Mouse (Mus musculus): Measurements from ENCODE around the gene Amtn. TPM values are rescaled to one million over a fixed set of nuclear protein-coding genes. Genes with fewer than 3 reads are reported as not detected.
"Not testable (repeated sequence)": the region's sequence is repeated elsewhere in the genome, so short reads cannot be mapped to it uniquely, and the experiment has no call there.

The Amtn gene
- not detected in 2 replicates for polyA plus RNA-seq (2016; fragmentation: Nextera tagmentation; extraction: Ambion mirVana)

DNA sequence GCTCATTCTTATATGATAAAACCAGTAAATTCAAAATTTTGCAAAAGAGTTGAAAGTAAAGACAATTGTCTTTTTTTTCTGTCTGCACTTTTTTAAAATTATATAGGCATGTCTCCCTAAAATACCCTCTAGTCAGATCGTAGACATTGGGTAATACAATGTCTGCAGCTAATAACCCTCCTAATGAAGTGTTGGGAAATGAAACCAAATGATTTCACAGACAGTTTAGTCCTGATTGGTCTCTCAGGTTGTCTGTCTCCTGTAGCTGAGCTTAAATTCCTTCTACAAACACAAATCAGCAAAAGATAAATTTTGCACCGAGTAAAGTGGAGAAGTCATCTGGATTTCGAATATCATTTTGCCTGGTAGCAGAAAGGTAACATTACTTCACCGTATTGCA is at the start of gene Amtn:
Amtn (plus strand) TSS at position 301 of the 400 bp plus-strand sequence.
- H3K9me3 ChIP-seq (replicated peaks) = no peaks in the 10 kb centered on the region
- no peak within 1 kb of the TSS for H3K27ac ChIP-seq (replicated peaks)
- DNase-seq (ENCODE audit: low spot score) = no peak
- no peaks in the 10 kb centered on the region for H3K27me3 ChIP-seq (ENCODE audit: low read depth, poor library complexity, severe bottlenecking)
- WGBS = 87% methylated on average over 4 of the region's 4 CpGs
- no peak within 1 kb of the TSS for H3K4me3 ChIP-seq
- no peaks in the 10 kb centered on the region for H3K36me3 ChIP-seq
- H3K4me1 ChIP-seq = no peaks in the 10 kb centered on the region

- H3K9me3 ChIP-seq (replicated peaks); H3K4me3 ChIP-seq; H3K4me1 ChIP-seq; DNase-seq (ENCODE audit: low spot score); H3K27ac ChIP-seq (replicated peaks); H3K27me3 ChIP-seq (ENCODE audit: low read depth, poor library complexity, severe bottlenecking); H3K36me3 ChIP-seq: not testable (repeated sequence)
- 58% methylated on average over 2 of the region's 2 CpGs for WGBS
Measured at GRCm38 (mm10) chr5:88348533-88348932, 27.4 kb upstream of the Amtn start.

DNA sequence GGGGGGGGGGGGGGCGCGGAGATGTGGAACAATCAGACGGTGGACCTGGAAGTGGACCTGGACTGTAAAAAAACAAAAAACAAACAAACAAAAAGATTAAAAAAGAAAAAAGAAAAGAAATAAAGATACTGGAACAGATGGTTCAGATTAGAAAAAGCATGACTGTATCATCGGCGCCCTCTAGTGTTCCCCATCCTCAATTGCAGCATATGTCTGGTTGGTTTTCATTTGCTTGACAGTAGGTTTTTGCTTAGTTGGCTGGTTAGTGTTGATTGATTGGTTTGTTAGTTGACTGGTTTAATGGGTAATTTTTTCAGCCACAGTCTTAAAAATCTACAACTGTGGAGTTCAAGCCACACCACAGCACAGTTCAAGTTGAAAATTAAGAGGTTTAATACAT is 11.1 kb upstream of the Amtn start:
- WGBS = 6% methylated on average over 3 of the region's 5 CpGs

DNA sequence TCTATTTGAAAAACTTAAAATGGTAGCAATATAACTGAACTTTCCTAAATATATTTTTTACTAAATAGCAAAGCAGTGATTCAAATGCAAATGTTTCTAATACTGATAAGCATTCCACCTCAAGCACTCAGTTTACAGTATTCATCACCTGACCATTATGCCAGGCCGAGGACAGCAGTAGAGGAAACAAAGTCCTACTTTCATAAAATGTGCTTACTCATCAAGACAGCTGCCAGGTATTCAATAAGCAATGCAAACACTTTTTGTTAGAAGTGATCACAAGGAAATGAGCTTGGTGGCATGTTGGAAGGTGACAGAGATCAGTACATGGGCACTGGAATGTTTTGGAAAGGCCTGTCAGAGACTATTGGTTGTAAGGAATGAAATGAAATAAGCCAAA is 9.0 kb upstream of the Amtn start:
- no peaks in the 10 kb centered on the region for H3K4me1 ChIP-seq
- H3K36me3 ChIP-seq = no peaks in the 10 kb centered on the region
- no peaks in the 10 kb centered on the region for H3K27me3 ChIP-seq (ENCODE audit: low read depth, poor library complexity, severe bottlenecking)
- WGBS = 80% methylated on average over 1 of the region's 1 CpGs
- no peak overlapping the region for H3K27ac ChIP-seq (replicated peaks)
- no peaks in the 10 kb centered on the region for H3K9me3 ChIP-seq (replicated peaks)
- DNase-seq (ENCODE audit: low spot score) = no peak
- no peak overlapping the region for H3K4me3 ChIP-seq

More for the DNA sequence above, 11.1 kb upstream of the Amtn start:
- no peak overlapping the region for H3K4me3 ChIP-seq
- no peaks in the 10 kb centered on the region for H3K9me3 ChIP-seq (replicated peaks)
- H3K4me1 ChIP-seq = no peaks in the 10 kb centered on the region
- peak; percentile 35 for DNase-seq (ENCODE audit: low spot score)
- H3K27ac ChIP-seq (replicated peaks) = no peak overlapping the region
- no peaks in the 10 kb centered on the region for H3K36me3 ChIP-seq
- no peaks in the 10 kb centered on the region for H3K27me3 ChIP-seq (ENCODE audit: low read depth, poor library complexity, severe bottlenecking)

GRCm38 (mm10) chr5:88370578-88371232 is 5.2 kb upstream of the Amtn start:
- Histone ChIP-seq H3K9me3 (replicated peaks) (no peaks in the 10 kb centered on the region), H3K27ac (replicated peaks) (no peak overlapping the region), H3K27me3 (ENCODE audit: low read depth, poor library complexity, severe bottlenecking) (no peaks in the 10 kb centered on the region), H3K4me3 (no peak overlapping the region), H3K4me1 (no peaks in the 10 kb centered on the region), H3K36me3 (no peaks in the 10 kb centered on the region)
- WGBS = 90% methylated on average over 6 of the region's 6 CpGs
- no peak for DNase-seq (ENCODE audit: low spot score)

GRCm38 (mm10) chr5:88372563-88372962 is 3.3 kb upstream of the Amtn start:
- Histone ChIP-seq H3K27me3 (ENCODE audit: low read depth, poor library complexity, severe bottlenecking) (no peaks in the 10 kb centered on the region), H3K27ac (replicated peaks) (no peak overlapping the region), H3K4me3 (no peak overlapping the region), H3K4me1 (no peaks in the 10 kb centered on the region), H3K9me3 (replicated peaks) (no peaks in the 10 kb centered on the region), H3K36me3 (no peaks in the 10 kb centered on the region)
- 85% methylated on average over 6 of the region's 6 CpGs for WGBS
- DNase-seq (ENCODE audit: low spot score) = no peak

DNA sequence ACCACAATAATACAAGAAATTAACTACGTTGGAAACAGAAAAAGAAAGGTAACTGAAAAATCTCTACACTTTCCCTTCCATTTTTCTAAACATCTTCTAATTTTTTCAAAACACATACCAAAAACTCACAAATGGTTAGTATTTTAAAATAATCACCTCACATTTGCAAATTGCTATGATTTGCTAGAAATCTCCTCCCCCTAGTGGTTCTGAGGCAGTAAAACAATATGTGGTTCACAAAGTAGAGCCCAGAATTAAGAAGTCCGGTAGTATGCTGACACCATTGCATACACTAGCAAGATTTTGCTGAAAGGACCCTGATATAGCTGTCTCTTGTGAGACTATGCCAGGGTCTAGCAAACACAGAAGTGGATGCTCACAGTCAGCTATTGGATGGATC is 16.1 kb downstream of the Amtn start:
- not testable (repeated sequence) for H3K4me1 ChIP-seq; H3K27ac ChIP-seq (replicated peaks); H3K4me3 ChIP-seq; H3K9me3 ChIP-seq (replicated peaks); DNase-seq (ENCODE audit: low spot score); H3K36me3 ChIP-seq; H3K27me3 ChIP-seq (ENCODE audit: low read depth, poor library complexity, severe bottlenecking)
- 91% methylated on average over 2 of the region's 2 CpGs for WGBS

GRCm38 (mm10) chr5:88398581-88398980 is 22.7 kb downstream of the Amtn start:
- DNase-seq (ENCODE audit: low spot score) = no peak
- H3K27me3 ChIP-seq (ENCODE audit: low read depth, poor library complexity, severe bottlenecking) = no peaks in the 10 kb centered on the region
- no peak overlapping the region for H3K4me3 ChIP-seq
- no peak overlapping the region for H3K27ac ChIP-seq (replicated peaks)
- H3K9me3 ChIP-seq (replicated peaks) = no peaks in the 10 kb centered on the region
- H3K36me3 ChIP-seq = no peaks in the 10 kb centered on the region
- WGBS = 77% methylated on average over 5 of the region's 5 CpGs
- no peaks in the 10 kb centered on the region for H3K4me1 ChIP-seq

GRCm38 (mm10) chr5:88399849-88400248 is 23.9 kb downstream of the Amtn start:
- WGBS = 11% methylated on average over 6 of the region's 6 CpGs
- H3K4me3 ChIP-seq = no peak overlapping the region
- no peaks in the 10 kb centered on the region for H3K9me3 ChIP-seq (replicated peaks)
- no peaks in the 10 kb centered on the region for H3K4me1 ChIP-seq
- peak; percentile 76 for DNase-seq (ENCODE audit: low spot score)
- no peaks in the 10 kb centered on the region for H3K27me3 ChIP-seq (ENCODE audit: low read depth, poor library complexity, severe bottlenecking)
- no peaks in the 10 kb centered on the region for H3K36me3 ChIP-seq
- no peak overlapping the region for H3K27ac ChIP-seq (replicated peaks)

- 83% methylated on average over 3 of the region's 3 CpGs for WGBS
Measured at GRCm38 (mm10) chr5:88401464-88401863, 25.6 kb downstream of the Amtn start.

DNA sequence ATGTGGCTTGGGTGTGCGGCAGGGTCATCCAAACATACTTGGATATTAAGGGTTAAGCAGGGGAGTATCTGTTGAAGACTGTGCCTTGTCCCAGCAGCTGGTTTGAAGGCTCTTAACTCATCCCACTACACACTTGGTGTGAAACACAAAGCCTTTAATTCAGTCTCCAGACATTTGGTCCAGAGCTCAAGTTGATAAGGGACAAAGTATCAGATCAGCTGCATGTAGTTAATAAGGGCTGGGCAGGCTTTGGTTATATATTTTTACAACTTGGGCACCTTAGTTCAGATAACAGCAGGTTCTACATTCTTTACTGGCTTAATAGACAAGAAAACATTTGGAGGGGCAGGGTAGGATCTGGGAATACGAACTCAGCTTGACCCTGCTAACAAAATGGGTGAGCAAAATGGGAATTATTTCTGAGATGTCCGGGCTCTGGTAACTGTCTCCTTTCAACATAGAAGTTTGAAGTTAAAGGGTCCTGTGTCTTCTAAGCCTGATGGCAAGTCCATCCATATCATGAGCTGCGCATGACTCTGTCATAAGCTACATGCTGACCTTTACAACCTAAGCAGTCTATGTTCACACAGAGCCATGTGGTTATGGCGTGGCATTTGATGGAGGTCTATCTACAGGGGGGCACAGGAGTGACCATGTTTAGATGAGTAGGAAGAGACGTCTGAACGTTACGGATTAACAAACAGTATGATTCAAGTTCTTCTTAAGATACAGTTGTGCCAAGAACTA is 44.6 kb downstream of the Amtn start:
- no peaks in the 10 kb centered on the region for H3K36me3 ChIP-seq
- H3K27me3 ChIP-seq (ENCODE audit: low read depth, poor library complexity, severe bottlenecking) = no peaks in the 10 kb centered on the region
- H3K4me1 ChIP-seq = no peaks in the 10 kb centered on the region
- no peak overlapping the region for H3K27ac ChIP-seq (replicated peaks)
- H3K9me3 ChIP-seq (replicated peaks) = no peaks in the 10 kb centered on the region
- no peak overlapping the region for H3K4me3 ChIP-seq
- no peak for DNase-seq (ENCODE audit: low spot score)
- WGBS = 92% methylated on average over 8 of the region's 8 CpGs

More at GRCm38 (mm10) chr5:88401464-88401863, 25.6 kb downstream of the Amtn start:
- Histone ChIP-seq H3K36me3 (no peaks in the 10 kb centered on the region), H3K4me1 (no peaks in the 10 kb centered on the region), H3K9me3 (replicated peaks) (no peaks in the 10 kb centered on the region), H3K27ac (replicated peaks) (no peak overlapping the region), H3K4me3 (no peak overlapping the region), H3K27me3 (ENCODE audit: low read depth, poor library complexity, severe bottlenecking) (no peaks in the 10 kb centered on the region)
- DNase-seq (ENCODE audit: low spot score) = no peak

GRCm38 (mm10) chr5:88424892-88425291 is 49.0 kb downstream of the Amtn start:
- not testable (repeated sequence) for H3K27ac ChIP-seq (replicated peaks); H3K4me1 ChIP-seq; H3K4me3 ChIP-seq; H3K36me3 ChIP-seq; H3K9me3 ChIP-seq (replicated peaks); H3K27me3 ChIP-seq (ENCODE audit: low read depth, poor library complexity, severe bottlenecking); DNase-seq (ENCODE audit: low spot score)
- 72% methylated on average over 2 of the region's 2 CpGs for WGBS

- H3K27me3 ChIP-seq (ENCODE audit: low read depth, poor library complexity, severe bottlenecking) = no peaks in the 10 kb centered on the region
- no peaks in the 10 kb centered on the region for H3K36me3 ChIP-seq
- DNase-seq (ENCODE audit: low spot score) = no peak
- WGBS = 65% methylated on average over 1 of the region's 1 CpGs
- no peaks in the 10 kb centered on the region for H3K4me1 ChIP-seq
- H3K4me3 ChIP-seq = no peak overlapping the region
- H3K9me3 ChIP-seq (replicated peaks) = no peaks in the 10 kb centered on the region
- no peak overlapping the region for H3K27ac ChIP-seq (replicated peaks)
Measured at GRCm38 (mm10) chr5:88426753-88427152, 50.8 kb downstream of the Amtn start.
